Mouse (Mus musculus) stomach, embryonic 16.5 days (tissue): ENCODE measurements at regions not wholly inside any gene's neighbourhood (a gene's known extent, or its start where the extent isn't known, plus 50 kb on each side); places are given as distances from the start of the nearest gene placed in this dataset.
A peak's percentile ranks its signal among the peaks of the same experiment; 100 is the strongest.

Experiments used
- ATAC-seq: fragments of 200-750 bp; cut with Nextera tagmentation; 2 replicates; pipeline ENCODE4 v1.8.0; 2017; ENCODE audit warnings: moderate number of reproducible peaks, moderate TSS enrichment; ENCODE audit not compliant: insufficient read depth, low FRiP score
- H3K27ac ChIP-seq: fragments of 300-500 bp; sonication (generic); 2 replicates; pipeline ENCODE4 v1.5.1; 2014; ENCODE audit warnings: low read length
- H3K27me3 ChIP-seq: fragments of 300-500 bp; sonication (generic); 2 replicates; pipeline ENCODE4 v1.6.1; 2014; ENCODE audit warnings: low read length, control low read depth, mixed read lengths; ENCODE audit not compliant: control insufficient read depth, insufficient read depth
- H3K36me3 ChIP-seq: fragments of 300-500 bp; sonication (generic); 2 replicates; pipeline ENCODE4 v1.6.1; 2014; ENCODE audit warnings: low read length; ENCODE audit not compliant: control insufficient read depth, insufficient read depth
- H3K4me1 ChIP-seq: fragments of 300-500 bp; sonication (generic); 2 replicates; pipeline ENCODE4 v1.6.1; 2014; ENCODE audit warnings: low read length, control low read depth, mixed read lengths; ENCODE audit not compliant: control insufficient read depth, insufficient read depth
- H3K4me2 ChIP-seq: fragments of 300-500 bp; sonication (generic); 2 replicates; pipeline ENCODE4 v1.6.1; 2014; ENCODE audit warnings: low read depth, low read length, mixed read lengths
- H3K4me3 ChIP-seq: fragments of 300-500 bp; sonication (generic); replicated peaks from 2 replicates; pipeline ENCODE4 v1.5.1; 2014; ENCODE audit warnings: mild to moderate bottlenecking, low read length
- H3K9ac ChIP-seq: fragments of 300-500 bp; sonication (generic); 2 replicates; pipeline ENCODE4 v1.6.1; 2014; ENCODE audit warnings: low read length
- H3K9me3 ChIP-seq: fragments of 300-500 bp; sonication (generic); replicated peaks from 2 replicates; pipeline ENCODE4 v1.6.1; 2016; ENCODE audit warnings: low read length, control low read depth; ENCODE audit not compliant: control insufficient read depth
- WGBS: fragments of 180-500 bp; shearing (Covaris S2); extraction: QIAGEN DNeasy Blood & Tissue Kit; methylation state at CpG from one replicate; pipeline ENCODE4 v1.1.7; 2014; 5-methylcytosine and 5-hydroxymethylcytosine counted together

- 55% methylated on average over 5 of the region's 5 CpGs for WGBS
- Histone ChIP-seq H3K9ac (no peak overlapping the region), H3K9me3 (peaks cover 3% of the 10 kb centered on the region; the same call in 1 of the 2 replicates), H3K36me3 (no peaks in the 10 kb centered on the region), H3K27me3 (no peaks in the 10 kb centered on the region), H3K4me3 (no peak overlapping the region), H3K4me1 (no peaks in the 10 kb centered on the region), H3K27ac (no peak overlapping the region), H3K4me2 (no peak overlapping the region)
- ATAC-seq, result no peak
Measured at GRCm38 (mm10) chr7:35991141-35991540, 188.3 kb upstream of the Zfp507 start.

- Histone ChIP-seq H3K27ac (no peak overlapping the region), H3K9me3 (peaks cover 3% of the 10 kb centered on the region; the same call in 1 of the 2 replicates), H3K4me3 (no peak overlapping the region), H3K27me3 (no peaks in the 10 kb centered on the region), H3K4me2 (no peak overlapping the region), H3K36me3 (no peaks in the 10 kb centered on the region), H3K9ac (no peak overlapping the region), H3K4me1 (no peaks in the 10 kb centered on the region)
- 72% methylated on average over 8 of the region's 8 CpGs for WGBS
- no peak for ATAC-seq
Measured at GRCm38 (mm10) chr7:35989456-35989855, 186.7 kb upstream of the Zfp507 start.

- H3K4me1 ChIP-seq, result no peaks in the 10 kb centered on the region
- H3K4me3 ChIP-seq, result no peak overlapping the region
- no peak overlapping the region for H3K9ac ChIP-seq
- H3K27ac ChIP-seq, result no peak overlapping the region
- no peaks in the 10 kb centered on the region for H3K36me3 ChIP-seq
- ATAC-seq, result peak; percentile 21; the same call in 1 of the 2 replicates
- peaks cover 3% of the 10 kb centered on the region; the same call in 1 of the 2 replicates for H3K9me3 ChIP-seq
- 57% methylated on average over 13 of the region's 13 CpGs for WGBS
- no peak overlapping the region for H3K4me2 ChIP-seq
- no peaks in the 10 kb centered on the region for H3K27me3 ChIP-seq
Measured at GRCm38 (mm10) chr7:35988449-35989109, 185.8 kb upstream of the Zfp507 start.

DNA sequence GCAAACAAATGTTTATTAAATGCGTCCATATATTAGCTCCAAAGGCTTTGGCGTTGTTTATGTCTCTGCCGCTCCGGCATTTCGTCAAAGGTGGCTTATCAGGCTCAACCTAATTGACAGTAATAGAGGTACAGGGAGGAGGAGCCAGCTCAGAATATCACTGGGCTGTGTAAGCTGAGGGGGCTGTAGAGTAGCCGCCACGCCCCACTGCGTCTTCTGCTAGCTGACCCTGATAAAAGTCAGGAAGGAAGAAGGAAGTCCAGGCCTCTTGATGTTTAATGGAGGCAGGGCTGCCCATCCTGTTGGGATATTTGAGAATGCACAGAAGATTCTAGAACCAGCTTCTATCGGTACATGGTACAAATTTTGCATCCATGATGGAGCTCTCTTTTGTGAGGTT, 175.2 kb upstream of the Zfp507 start:
- 77% methylated on average over 9 of the region's 9 CpGs for WGBS
- no peak overlapping the region for H3K9ac ChIP-seq
- H3K4me2 ChIP-seq, result no peak overlapping the region
- no peaks in the 10 kb centered on the region for H3K9me3 ChIP-seq
- H3K4me1 ChIP-seq, result no peaks in the 10 kb centered on the region
- no peak for ATAC-seq
- H3K4me3 ChIP-seq, result no peak overlapping the region
- H3K27me3 ChIP-seq, result no peaks in the 10 kb centered on the region
- no peak overlapping the region for H3K27ac ChIP-seq
- no peaks in the 10 kb centered on the region for H3K36me3 ChIP-seq

DNA sequence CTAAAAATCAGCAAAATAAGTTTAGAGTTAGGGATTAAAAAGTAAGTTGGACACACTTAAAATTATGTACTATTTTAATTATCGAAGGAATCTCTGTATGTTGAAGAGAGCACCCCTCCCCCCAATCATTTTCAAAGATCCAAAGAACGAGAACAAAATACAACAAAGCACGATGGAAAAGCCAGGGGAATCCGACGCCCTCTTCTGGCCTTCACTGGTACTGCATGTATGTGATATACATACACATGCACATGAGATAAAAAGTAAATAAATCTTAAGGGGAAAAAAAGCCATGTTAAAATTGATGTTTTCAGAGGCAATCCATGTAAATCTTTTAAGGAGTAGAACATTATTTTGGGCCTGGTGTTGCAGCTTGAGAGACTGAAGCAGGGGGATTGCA, 155.9 kb upstream of the Zfp507 start:
- H3K9ac ChIP-seq, result no peak overlapping the region
- WGBS, result 39% methylated on average over 5 of the region's 5 CpGs
- no peaks in the 10 kb centered on the region for H3K9me3 ChIP-seq
- no peaks in the 10 kb centered on the region for H3K27me3 ChIP-seq
- H3K4me2 ChIP-seq, result no peak overlapping the region
- ATAC-seq, result no peak
- H3K4me1 ChIP-seq, result no peaks in the 10 kb centered on the region
- no peak overlapping the region for H3K4me3 ChIP-seq
- H3K27ac ChIP-seq, result no peak overlapping the region
- H3K36me3 ChIP-seq, result no peaks in the 10 kb centered on the region

DNA sequence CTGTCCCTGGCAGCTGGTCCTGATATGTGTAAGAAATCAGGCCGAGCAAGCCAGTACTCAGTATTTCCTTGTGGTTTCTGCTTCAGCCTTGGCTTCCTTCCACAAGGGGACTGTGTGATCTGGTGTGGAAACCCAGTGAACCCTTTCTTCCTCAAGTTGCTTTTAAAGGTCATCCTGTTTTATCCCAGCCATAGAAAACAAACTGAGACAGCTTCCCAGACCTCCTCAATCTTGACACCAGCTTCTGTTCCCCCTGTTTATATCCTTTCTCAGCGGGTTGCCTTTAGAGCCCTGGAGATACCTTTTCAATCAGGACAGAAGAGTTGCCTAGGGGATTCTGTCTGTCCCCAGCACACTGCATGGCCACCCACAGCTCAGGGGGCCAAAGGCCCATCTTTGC, 155.2 kb upstream of the Zfp507 start:
- 42% methylated on average over 2 of the region's 2 CpGs for WGBS
- Histone ChIP-seq H3K4me3 (no peak overlapping the region), H3K4me2 (no peak overlapping the region), H3K9ac (no peak overlapping the region), H3K27me3 (no peaks in the 10 kb centered on the region), H3K27ac (no peak overlapping the region), H3K9me3 (no peaks in the 10 kb centered on the region), H3K4me1 (no peaks in the 10 kb centered on the region), H3K36me3 (no peaks in the 10 kb centered on the region)
- no peak for ATAC-seq

DNA sequence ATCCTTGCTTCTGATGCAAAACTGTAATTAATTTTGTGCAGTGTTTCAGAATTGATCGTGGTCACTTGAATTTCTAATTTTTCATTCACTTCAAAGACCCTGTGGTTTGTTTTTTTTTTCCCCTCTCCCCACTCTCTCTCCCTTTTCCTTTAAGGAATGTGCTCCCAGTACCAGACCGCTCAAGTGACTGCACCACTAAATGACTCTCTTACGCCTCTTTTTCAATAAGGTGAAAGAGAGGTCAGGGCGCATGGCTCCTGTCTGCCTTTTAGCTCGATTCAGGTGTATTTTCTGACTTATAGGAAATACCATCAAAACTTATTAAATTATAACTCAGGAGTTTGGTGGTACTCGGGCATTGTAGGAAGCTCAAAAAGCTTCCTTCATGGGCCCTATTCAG, 146.0 kb upstream of the Zfp507 start:
- WGBS, result 7% methylated on average over 6 of the region's 6 CpGs
- ATAC-seq, result no peak
- no peak overlapping the region for H3K27ac ChIP-seq

DNA sequence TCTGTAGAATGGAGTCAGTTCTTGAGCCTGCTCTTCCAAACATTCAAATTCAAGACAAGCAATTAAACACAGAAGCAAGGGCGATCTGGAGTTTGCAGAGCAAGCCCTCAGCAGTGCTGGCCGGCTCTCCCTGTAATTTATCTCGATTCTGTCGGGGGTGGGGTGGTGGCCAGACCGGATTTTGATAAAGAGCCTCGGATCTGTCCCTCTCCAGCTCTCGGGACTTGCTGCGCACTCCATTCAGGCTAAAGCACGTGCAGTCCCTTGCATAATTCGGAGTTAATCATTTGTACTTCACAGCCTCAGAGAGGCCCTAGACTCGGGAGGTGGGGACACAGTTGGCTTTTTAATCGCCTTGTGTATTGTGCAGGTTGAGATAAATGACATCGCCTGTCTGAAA, 145.6 kb upstream of the Zfp507 start:
- no peaks in the 10 kb centered on the region for H3K36me3 ChIP-seq
- no peak overlapping the region for H3K27ac ChIP-seq
- no peaks in the 10 kb centered on the region for H3K27me3 ChIP-seq
- H3K4me1 ChIP-seq, result no peaks in the 10 kb centered on the region
- 3% methylated on average over 13 of the region's 13 CpGs for WGBS
- 0 out of 2 replicates have a peak overlapping the region, but pooled peaks have one; percentile 11 for H3K9ac ChIP-seq
- no peaks in the 10 kb centered on the region for H3K9me3 ChIP-seq
- peak overlapping the region; percentile 40 for H3K4me2 ChIP-seq
- peak; percentile 87; the same call in 1 of the 2 replicates for ATAC-seq
- no peak overlapping the region for H3K4me3 ChIP-seq

More for the DNA sequence above, 146.0 kb upstream of the Zfp507 start:
- Histone ChIP-seq H3K27me3 (no peaks in the 10 kb centered on the region), H3K4me1 (no peaks in the 10 kb centered on the region), H3K9me3 (no peaks in the 10 kb centered on the region), H3K4me3 (no peak overlapping the region), H3K36me3 (no peaks in the 10 kb centered on the region), H3K4me2 (peak overlapping the region; percentile 40), H3K9ac (no peak overlapping the region)

DNA sequence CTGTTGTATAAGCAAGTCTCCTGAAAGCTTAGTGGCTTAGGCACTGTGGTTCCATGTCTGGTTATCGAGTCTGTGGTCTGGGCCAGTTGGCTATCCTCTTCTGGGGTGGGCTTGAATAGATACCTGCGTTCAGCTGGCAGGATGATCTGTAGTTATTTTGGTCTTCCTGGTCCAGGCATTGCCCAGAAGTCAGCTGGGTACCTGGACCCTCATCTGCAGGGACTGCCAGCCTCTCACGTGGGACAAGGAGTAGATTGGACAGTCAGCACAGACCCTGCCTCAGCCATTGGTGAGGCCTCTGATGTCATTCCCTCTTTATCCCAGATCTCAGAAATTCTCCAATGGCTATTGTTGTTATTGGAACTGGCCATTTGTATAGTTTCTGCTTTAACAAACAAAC, 138.3 kb upstream of the Zfp507 start:
- Histone ChIP-seq H3K36me3 (no peaks in the 10 kb centered on the region), H3K9ac (no peak overlapping the region), H3K9me3 (no peaks in the 10 kb centered on the region), H3K4me2 (no peak overlapping the region), H3K4me3 (no peak overlapping the region), H3K4me1 (no peaks in the 10 kb centered on the region), H3K27me3 (no peaks in the 10 kb centered on the region), H3K27ac (no peak overlapping the region)
- 76% methylated on average over 3 of the region's 3 CpGs for WGBS
- ATAC-seq, result no peak
